Mouse (Mus musculus) spleen, postnatal 36 days (tissue): ENCODE data around the gene Gria1.

Experiments used
- DNase-seq, 2 experiments: peaks; one replicate each; pipeline ENCODE4 v3.0.0; 2022; ENCODE audit warnings: low spot score in 2 of 2, mixed read lengths in 1 of 2

Gene Gria1

DNA sequence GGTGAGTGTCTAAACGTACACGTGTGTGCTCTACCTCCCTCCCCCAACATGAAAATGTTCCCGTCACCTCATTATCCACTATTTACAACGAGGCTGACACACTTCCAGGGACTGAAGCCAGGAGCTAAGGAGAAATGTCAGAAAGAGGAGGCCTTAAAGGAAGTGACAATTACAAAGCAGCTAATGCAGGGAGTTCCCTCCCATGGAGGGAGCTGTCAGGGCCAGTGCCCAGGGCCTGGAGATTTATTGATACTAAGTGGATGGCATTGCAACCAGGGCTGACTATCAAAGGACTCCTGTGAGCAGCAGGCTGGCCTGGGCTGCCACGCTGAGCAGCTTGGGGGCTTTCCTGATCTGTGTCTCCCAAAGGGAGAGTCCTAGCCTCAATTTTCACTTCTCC, 163.0 kb downstream of the Gria1 start:
- no peak for DNase-seq

DNA sequence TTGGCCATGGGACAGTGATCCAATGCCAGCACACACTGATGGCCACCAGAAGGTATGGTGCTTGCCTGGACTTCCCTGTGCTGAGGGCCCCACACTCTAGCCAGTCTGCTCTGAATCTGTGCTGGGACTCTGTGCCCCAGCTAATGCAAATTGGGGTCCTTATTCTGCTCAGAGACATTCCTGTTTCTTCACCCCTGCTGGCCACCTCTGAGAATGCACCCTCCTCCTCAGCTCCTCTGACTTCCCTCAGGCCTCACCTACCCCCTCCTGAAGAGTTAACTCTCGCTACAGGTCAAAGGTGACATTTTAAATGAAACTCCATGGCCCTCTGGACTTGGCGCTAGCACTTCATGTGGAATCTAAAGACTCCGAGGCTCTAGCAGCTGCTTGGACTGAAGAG, 165.4 kb downstream of the Gria1 start:
- DNase-seq = no peak

DNA sequence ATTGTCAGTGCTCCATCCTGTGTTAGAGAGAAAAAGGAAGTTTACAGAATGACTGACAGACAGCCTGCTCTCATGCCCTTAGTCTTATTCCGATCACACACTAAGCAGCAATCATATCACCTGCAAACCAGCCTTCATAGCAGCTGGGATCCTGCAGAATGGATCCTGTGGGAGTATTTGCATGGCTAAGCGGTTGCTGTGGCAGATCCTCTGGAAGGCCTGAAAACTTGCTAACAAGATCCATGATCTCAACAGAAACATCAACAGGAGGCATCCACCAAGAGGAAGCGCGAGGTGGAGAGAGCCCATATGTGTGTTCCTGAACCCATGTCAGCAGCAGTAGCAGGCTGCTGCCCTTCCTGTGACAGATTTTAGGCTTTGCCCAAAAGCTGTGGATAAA, 173.0 kb downstream of the Gria1 start:
- no peak for DNase-seq

- DNase-seq = no peak
Observed at GRCm38 (mm10) chr11:57185110-57185509, 173.9 kb downstream of the Gria1 start.

DNA sequence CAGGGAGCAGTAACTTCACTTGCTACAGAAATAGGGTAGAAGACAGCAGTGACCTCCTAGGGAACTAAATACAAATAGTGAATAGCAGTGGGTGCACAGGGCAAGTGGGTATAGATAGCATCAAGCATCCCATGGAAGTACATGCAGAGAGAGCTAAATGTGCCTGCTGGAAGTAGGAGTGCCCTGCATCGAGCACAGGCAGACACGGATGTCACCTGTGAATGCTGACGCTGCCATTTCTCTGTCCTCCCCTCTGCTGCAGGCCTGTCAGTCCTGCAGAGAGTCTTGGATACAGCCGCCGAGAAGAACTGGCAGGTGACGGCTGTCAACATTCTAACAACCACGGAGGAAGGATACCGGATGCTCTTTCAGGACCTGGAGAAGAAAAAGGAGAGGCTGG, 178.2 kb downstream of the Gria1 start:
- no peak for DNase-seq

DNA sequence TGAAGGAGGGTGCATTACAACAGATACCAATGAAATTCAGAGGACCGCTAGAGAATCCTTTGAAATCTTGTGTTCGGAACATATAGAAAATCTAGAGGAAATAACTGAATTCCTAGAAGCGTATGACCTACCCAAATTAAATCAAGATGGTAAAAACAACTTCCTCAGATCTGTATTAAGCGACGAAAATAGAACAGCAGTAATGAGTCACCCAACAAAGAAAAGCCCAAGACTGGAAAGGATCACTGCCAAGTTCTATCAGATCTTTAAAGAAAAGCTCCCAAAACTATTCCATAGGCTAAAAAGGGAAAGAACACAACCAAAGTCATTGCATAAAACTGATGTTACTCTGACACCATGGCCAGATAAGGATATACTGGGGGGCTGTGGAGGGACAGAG, 183.6 kb downstream of the Gria1 start:
- no peak for DNase-seq

DNA sequence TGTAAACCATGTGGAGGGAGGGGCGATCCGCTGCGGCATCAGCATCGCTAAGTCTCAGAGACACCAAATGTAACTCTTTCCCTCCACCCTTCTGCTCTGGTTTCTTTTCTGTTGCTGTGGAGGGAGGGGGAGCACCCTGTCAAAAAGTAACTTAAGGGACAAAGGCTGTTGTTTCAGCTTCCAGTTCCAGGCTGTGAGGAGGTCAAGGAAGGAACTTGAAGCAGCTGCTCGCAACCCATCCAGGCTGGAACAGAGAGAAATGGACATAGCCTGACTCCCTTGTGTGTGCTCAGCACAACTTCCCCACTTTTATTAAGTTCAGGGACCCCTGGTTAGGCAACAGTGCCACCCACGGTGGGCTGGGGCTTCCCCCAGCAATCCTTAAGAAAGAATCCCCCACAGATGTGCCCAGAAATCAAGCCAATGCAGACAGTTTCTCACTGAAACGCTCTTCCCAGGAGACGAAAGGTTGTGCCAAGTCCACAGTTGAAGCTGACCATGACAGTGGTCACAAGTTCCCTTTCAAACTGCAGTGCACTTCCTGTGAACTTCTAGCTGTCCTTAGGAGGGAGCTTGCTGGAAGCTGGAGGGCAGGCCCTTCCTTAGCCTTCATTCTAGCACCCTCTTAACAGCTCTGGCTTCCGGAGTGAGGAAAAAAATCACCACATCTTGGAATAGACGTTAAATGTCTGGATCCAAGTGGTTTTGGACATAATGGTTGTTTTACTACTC, 190.2 kb downstream of the Gria1 start:
- peak in 1 of 2 experiments; percentile 1 for DNase-seq

- no peak for DNase-seq
Observed at GRCm38 (mm10) chr11:57204371-57204770, 193.2 kb downstream of the Gria1 start.

GRCm38 (mm10) chr11:57207260-57207659, 196.1 kb downstream of the Gria1 start:
- DNase-seq = no peak

DNA sequence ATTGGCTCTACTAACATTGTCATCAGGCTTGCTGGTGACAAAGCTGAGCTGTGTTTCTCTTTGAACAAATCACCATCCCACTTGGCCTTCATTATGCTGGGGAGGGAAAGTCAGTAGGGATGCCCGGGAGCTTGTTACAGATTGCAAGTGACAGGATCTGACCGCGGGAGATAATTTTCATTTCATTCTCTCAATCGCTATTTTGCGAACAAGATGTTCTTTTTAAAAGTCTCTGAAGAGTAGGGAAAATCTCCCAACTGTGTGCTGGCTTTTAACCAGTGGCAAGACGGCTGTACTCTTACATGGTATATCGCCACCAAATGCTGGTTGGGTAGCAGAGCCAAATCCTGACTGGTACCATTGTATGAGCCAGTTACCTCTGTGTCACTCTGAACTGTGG, 202.9 kb downstream of the Gria1 start:
- no peak for DNase-seq

DNA sequence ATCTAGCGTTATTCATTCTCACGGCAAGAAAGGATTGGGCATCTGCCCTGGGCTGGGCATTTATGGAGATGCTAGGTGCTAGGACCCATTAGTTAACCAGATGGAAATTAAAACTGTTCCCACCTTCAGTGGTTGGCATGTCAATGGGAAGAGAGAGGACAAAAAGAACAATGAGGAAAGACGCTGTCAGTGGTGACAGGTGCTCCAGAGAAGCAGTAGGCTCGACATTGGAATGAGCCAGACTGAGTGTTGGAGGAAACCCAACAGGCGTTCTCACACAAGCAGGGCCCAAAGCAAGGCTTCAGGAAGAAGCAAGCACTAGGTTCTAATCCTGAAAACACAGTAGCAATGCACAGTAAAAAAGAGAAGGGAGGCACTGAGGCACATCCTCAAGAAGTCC, 203.4 kb downstream of the Gria1 start:
- no peak for DNase-seq

DNA sequence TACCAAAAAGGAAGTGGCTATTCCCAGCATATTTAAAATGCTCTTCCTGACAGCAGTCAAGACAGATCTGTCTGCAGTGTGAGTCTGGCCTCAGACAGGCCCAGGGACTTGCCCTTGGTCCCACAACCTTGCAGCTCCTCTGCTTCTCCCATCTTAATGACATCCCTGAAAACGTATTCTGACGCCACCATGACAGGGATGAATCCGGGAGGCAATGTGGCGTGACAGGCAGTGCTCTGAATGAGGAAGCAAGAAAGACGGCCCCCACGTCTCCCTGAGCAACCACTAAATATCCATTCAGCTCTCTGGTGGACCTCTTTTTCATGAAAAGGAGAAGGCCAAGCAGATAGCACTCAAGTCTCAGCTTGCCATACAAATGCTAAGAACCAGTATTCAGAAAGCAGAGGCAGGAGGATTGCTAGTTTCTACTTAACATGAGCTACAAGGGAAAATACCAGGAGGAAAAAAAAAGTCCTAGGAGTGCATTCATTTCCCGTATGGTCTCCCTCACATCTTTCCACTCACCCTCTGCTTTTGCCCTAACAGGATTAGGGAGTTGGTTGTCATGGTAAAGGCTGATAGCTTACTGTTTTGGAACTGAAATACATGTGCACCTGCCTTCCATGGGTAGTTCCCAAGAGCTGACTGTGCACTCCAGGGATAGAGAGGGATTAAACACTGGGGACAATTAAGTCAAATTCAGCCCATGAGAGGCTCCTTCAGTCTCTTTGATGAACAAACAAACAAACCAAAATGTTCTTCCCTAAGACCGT, 211.8 kb downstream of the Gria1 start:
- DNase-seq = no peak

DNA sequence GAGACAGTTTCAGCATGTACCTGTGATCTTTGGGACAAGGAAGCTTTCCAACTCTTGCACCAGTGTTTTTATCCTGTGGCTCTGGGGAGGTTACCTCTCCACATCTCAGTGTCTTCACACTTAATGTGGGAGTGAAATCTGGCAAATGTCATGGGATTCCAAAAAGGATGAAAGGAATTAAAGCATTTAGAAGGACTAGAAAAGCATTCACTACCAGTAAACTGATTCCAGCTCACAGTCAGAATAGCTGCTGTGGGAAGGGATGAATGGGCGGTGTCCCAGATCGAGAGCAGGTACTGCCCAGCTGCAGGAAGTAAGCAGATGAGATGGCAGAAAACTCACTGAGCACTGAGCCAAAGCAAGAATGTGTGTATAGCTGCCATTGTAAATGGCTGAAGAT, 224.3 kb downstream of the Gria1 start:
- no peak for DNase-seq

DNA sequence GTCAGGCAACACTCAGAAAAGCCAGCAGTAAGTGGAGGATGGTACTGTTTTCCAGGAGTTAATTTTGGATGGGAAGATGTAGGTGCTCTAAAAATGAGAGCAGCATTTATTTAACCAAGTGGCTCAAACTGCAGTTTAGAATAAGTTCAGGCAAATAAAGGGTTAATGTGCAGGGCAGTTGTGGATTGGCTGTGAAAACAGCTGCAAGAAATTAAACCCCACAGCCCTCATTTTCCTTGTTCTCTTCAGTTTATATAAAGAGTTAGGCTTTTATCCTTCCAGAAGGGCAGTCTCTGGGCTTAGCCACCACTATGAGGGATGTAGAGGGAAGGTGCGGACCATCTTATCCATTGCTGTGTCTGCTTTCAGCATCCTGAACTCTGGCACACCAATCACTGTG, 225.2 kb downstream of the Gria1 start:
- no peak for DNase-seq

DNA sequence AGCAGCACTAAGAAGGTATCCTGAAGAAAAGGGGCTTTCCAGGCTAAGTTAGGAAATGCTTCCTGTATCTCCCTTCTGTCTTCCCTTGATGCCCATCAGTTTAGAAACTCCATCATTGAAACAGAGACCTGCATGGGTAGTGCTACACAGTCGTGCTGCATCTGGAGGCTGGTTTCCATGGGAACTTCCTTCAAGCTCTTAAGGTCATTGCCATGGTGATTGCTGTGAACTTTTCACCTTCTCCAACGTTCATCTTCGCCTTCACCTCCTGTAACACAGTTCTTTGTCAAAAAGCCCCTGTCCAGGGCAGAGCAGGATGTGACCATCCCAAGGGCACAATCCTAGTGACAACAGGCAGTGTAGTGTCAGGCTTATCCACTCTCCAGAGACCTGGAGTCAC, 228.6 kb downstream of the Gria1 start:
- no peak for DNase-seq

- DNase-seq = no peak
Observed at GRCm38 (mm10) chr11:57243835-57244234, 232.6 kb downstream of the Gria1 start.

- DNase-seq = no peak
Observed at GRCm38 (mm10) chr11:57244543-57244942, 233.4 kb downstream of the Gria1 start.

- no peak for DNase-seq
Observed at GRCm38 (mm10) chr11:57248870-57249269, 237.7 kb downstream of the Gria1 start.

DNA sequence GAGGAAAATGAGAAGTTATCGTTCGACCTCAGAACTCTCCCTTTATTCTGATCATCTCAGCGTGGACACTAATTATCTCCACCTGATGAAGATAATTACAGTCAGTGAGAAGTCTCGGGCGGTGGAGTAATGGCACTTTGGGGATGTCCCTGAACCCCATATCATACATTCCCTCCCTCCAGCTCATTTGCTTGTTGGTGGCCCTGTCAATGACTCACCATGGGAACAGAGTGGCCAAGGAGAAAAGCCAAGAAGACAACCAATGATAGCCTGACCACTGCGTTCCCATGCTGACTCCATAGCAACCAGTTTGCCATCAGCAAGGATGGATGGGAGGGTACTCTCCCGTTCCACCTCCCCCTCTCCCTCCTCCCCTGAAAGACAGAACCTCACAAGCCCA, 238.9 kb downstream of the Gria1 start:
- DNase-seq = no peak

DNA sequence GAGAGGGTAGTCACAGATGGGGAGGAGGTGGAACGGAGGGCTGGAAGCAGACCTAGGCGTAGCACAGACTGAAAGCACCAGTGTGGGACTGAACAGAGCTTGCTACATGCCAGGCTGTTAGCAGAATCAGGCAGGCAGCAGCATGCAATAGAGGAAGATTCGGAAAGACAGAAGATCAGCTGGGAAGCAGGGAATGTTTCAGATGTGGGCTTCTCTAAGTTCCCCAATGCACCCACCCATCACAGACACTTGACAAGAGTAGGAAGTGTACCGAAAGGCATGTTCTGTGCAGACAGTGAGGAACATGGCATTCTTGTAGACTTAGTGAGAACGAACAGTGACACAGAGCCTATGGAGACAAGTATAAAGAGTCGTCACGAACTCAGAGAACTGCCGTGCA, 260.5 kb downstream of the Gria1 start:
- no peak for DNase-seq

DNA sequence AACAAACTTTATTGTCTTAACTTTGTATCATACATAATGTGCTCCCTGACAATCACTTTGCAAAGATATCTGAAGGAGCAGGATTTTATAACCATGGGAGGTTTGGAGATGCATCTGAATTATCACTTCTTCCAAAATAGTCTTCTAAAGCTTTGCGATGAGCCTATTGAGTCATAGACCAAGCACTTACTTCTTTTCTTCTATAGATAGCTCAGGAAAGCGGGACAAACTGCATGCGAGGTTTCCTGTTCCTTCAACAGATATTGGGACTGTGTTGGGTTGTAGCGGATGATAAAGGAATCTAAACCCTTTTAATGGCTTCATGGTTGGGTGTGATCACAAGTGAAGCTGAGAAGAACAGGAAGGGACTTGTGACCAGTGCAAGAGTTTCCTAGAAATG, 263.5 kb downstream of the Gria1 start:
- DNase-seq = no peak

GRCm38 (mm10) chr11:57278056-57278455, 266.9 kb downstream of the Gria1 start:
- no peak for DNase-seq

DNA sequence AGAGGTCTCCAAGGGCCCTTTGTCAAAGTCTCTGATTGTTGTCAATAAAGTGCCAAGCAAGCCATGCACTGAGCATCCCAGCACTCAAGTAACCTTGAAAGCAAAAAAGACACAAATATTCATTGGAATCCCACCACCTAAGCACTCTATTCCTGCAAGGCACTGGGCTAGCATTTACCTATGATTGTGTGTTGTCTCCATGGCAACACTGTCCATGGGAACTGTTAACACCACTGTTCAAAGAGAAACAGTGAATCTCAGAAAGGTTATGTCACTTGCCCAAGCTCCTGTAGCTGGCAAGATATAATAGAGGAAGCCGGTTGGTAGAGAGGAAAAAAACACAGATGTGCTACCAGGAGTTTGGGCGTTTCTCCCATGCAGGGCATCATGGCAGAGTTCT, 274.9 kb downstream of the Gria1 start:
- DNase-seq = no peak
